Mouse (Mus musculus) hindbrain, embryonic 14.5 days (tissue): ENCODE data around the gene Crat. TPM values are rescaled to one million over a fixed set of nuclear protein-coding genes. Genes with fewer than 3 reads are reported as not detected.
A peak's percentile ranks its signal among the peaks of the same experiment; 100 is the strongest.

Experiments
- ATAC-seq: fragments of 200-750 bp; cut with Nextera tagmentation; 2 replicates; pipeline ENCODE4 v1.8.0; 2017; ENCODE audit warnings: moderate number of reproducible peaks, mild to moderate bottlenecking, moderate TSS enrichment, moderate library complexity; ENCODE audit not compliant: low FRiP score
- DNase-seq: peaks from one replicate; pipeline ENCODE4 v3.0.0-alpha.2; 2015; ENCODE audit warnings: low spot score
- H3K27ac ChIP-seq: fragments of 300-500 bp; sonication (generic); 2 replicates; pipeline ENCODE4 v1.5.1; 2014; ENCODE audit warnings: mild to moderate bottlenecking, moderate library complexity
- H3K27me3 ChIP-seq: fragments of 300-500 bp; sonication (generic); 2 replicates; pipeline ENCODE4 v1.6.1; 2014; ENCODE audit warnings: mild to moderate bottlenecking, low read length, mixed read lengths; ENCODE audit not compliant: control insufficient read depth, insufficient read depth
- H3K36me3 ChIP-seq: fragments of 300-500 bp; sonication (generic); replicated peaks from 2 replicates; pipeline ENCODE4 v1.6.1; 2014; ENCODE audit not compliant: control insufficient read depth, insufficient read depth
- H3K4me1 ChIP-seq: fragments of 300-500 bp; sonication (generic); replicated peaks from 2 replicates; pipeline ENCODE4 v1.6.1; 2014; ENCODE audit warnings: antibody characterized with exemption, low read length, mixed read lengths; ENCODE audit not compliant: control insufficient read depth, insufficient read depth
- H3K4me2 ChIP-seq: fragments of 300-500 bp; sonication (generic); replicated peaks from 2 replicates; pipeline ENCODE4 v1.6.1; 2014; ENCODE audit warnings: mild to moderate bottlenecking, moderate library complexity
- H3K4me3 ChIP-seq: fragments of 300-500 bp; sonication (generic); replicated peaks from 2 replicates; pipeline ENCODE4 v1.5.1; 2014; ENCODE audit warnings: mild to moderate bottlenecking, low read length
- H3K9ac ChIP-seq: fragments of 300-500 bp; sonication (generic); 2 replicates; pipeline ENCODE4 v1.6.1; 2014
- H3K9me3 ChIP-seq: fragments of 300-500 bp; sonication (generic); 2 replicates; pipeline ENCODE4 v1.6.1; 2016; ENCODE audit warnings: low read length; ENCODE audit not compliant: control insufficient read depth
- WGBS: fragments of 180-500 bp; shearing (Covaris S2); extraction: QIAGEN DNeasy Blood & Tissue Kit; methylation state at CpG from one replicate; pipeline ENCODE4 v1.1.7; 2014; 5-methylcytosine and 5-hydroxymethylcytosine counted together
- polyA plus RNA-seq: library from polyadenylated mRNA; unstranded; fragments of >200 nt; fragmentation: Nextera tagmentation; extraction: Ambion mirVana; gene quantifications from 2 replicates; pipeline ENCODE4 v1.2.1, GENCODE M21; 2014

Gene Crat
- polyA plus RNA-seq = 30.3 and 32.0 TPM in 2 replicates

DNA sequence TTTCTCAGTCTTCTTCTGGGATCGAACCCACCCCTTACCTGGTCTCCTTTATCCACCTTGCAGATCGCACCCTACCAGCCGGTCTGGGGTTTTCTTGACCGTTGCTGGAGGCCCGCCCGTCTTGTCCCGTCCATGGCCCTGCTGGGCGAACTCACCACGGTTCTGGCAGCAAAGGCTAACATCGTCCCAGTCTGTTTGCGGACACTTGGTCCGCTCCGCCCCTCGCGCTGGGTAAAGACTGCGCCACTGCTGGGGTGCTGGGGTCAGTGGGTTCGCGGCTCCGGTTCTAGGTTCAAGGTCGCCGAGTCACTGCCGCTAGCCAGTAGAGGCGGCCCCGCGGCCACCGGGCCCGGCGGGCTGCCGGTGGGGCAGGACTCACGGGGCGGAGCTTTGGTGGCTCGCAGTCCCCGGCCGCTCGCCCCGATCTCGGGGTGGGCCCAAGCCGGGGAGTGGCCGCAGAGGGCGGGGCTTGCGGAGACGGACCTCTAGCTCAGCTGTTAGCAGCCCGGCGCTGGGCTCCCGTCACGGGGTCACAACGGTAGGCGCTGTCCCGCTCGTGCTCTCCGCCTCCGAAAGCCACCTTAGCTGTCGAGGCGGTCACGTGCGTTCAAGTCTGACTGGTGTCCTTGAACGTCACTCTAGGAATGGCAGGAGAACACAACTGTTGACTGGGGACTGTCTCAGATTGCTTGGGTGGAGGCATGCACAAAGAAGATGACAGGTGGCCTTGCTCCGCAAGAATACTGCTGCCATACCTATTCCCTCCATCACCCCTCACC, at the start of gene Crat:
Crat (minus strand) TSS at position 657 of the 779 bp plus-strand sequence.
- under 1% methylated on average over 58 of the region's 58 CpGs for WGBS
- Histone ChIP-seq H3K27me3 (no peaks in the 10 kb centered on the region), H3K4me3 (peak within 1 kb of the TSS; percentile 86), H3K36me3 (peaks cover 10% of the 10 kb centered on the region), H3K4me2 (peak within 1 kb of the TSS; percentile 64), H3K9ac (peak within 1 kb of the TSS; percentile 89), H3K27ac (peak within 1 kb of the TSS; percentile 96), H3K9me3 (no peaks in the 10 kb centered on the region), H3K4me1 (peaks cover 38% of the 10 kb centered on the region)
- ATAC-seq = peak; percentile 86
- peak; percentile 75 for DNase-seq

DNA sequence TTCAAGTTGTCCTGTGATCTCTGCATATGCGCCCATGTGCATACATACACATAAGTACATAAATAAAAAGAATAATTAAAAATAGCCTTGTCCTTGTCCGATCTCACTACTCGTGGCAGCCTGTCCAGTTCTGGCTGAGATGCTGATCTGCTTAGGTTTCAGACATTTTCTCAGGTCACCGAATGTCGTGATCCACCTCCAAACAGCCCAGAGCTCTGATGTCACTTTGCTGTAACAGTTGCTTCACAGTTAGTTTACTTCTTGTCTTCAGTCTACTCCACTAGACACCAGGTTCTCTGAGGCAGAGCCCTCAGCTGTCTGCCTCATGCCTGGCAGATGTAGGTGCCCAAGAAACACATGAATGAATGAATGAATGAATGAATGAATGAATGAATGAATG, 48.8 kb upstream of the Crat start:
- Histone ChIP-seq H3K36me3 (no peaks in the 10 kb centered on the region), H3K4me2 (peak overlapping the region; percentile 43), H3K4me1 (peaks cover 13% of the 10 kb centered on the region), H3K4me3 (peak overlapping the region; percentile 1; the same call in 1 of the 2 replicates), H3K27ac (no peak overlapping the region), H3K27me3 (no peaks in the 10 kb centered on the region), H3K9me3 (no peaks in the 10 kb centered on the region), H3K9ac (no peak overlapping the region)
- ATAC-seq (no peak), DNase-seq (no peak)
- 68% methylated on average over 5 of the region's 5 CpGs for WGBS

DNA sequence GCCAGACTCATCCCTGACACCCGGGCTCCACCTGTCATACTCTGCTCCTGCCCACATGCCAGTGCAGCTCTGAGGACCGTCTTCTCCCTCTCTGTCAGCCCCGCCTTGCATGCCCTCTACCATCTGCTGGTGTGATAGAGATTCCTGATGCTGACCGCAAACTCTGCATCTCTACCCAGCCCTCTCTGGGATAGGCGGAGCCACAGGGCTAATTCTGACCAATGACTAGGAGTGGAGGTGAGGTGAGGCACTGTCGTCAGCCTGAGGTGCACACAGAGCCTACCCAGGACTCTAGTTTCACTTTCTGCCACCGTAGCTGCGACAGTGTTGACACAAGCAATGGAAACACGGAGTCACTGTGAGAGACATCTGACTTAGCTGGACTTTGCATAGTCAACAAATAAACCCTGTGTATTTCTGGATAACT, 48.3 kb upstream of the Crat start:
- H3K27me3 ChIP-seq = no peaks in the 10 kb centered on the region
- H3K4me2 ChIP-seq = peak overlapping the region; percentile 43
- DNase-seq (peak; percentile 48), ATAC-seq (peak; percentile 64)
- H3K4me1 ChIP-seq = peaks cover 9% of the 10 kb centered on the region
- peak overlapping the region; percentile 40 for H3K9ac ChIP-seq
- 1% methylated on average over 9 of the region's 9 CpGs for WGBS
- H3K9me3 ChIP-seq = no peaks in the 10 kb centered on the region
- H3K27ac ChIP-seq = no peak overlapping the region
- no peaks in the 10 kb centered on the region for H3K36me3 ChIP-seq
- peak overlapping the region; percentile 1 for H3K4me3 ChIP-seq

DNA sequence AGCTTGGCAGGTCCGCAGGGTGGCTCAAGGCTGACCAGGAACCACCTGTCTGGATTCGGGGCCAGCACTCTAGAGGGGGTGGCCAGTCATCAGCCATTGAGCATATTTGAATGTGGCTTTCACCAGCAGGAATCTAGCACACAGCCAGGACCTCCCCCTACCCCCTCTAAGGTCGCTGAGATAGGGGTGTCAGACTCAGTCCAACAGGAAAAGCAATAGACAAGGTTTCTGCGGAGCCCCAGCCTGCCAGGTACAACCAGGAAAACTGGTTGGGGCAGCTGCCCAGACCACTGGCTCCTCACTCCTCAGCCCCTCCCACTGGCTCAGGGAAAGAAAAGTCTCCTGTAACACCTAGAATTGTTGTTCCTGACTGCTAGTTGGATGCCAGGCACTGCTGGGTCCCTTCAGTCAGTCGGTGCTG, 47.7 kb upstream of the Crat start:
- DNase-seq (no peak), ATAC-seq (no peak)
- peak overlapping the region; percentile 40 for H3K9ac ChIP-seq
- H3K36me3 ChIP-seq = no peaks in the 10 kb centered on the region
- H3K27ac ChIP-seq = no peak overlapping the region
- peaks cover 5% of the 10 kb centered on the region for H3K4me1 ChIP-seq
- H3K4me2 ChIP-seq = peak overlapping the region; percentile 43
- H3K9me3 ChIP-seq = no peaks in the 10 kb centered on the region
- 32% methylated on average over 5 of the region's 5 CpGs for WGBS
- H3K27me3 ChIP-seq = no peaks in the 10 kb centered on the region
- H3K4me3 ChIP-seq = no peak overlapping the region

DNA sequence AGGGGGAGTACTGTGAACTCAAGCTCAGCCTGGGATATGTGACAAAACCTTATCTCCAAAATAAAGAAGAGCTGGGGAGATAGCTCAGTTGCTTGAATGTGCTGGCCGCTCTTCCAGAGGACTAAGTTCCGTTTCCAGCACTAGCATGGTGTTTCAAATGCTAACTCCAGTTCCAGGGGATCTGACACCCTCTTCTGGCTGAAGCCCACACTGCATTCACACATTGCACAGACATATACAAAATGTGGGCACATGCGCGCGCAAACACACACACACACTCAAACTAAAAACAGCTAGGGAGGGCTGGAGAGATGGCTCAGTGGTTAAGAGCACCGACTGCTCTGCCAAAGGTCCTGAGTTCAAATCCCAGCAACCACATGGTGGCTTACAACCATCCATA, 43.6 kb upstream of the Crat start:
- Histone ChIP-seq H3K4me1 (peaks cover 5% of the 10 kb centered on the region), H3K36me3 (no peaks in the 10 kb centered on the region), H3K9me3 (no peaks in the 10 kb centered on the region), H3K4me3 (no peak overlapping the region), H3K4me2 (no peak overlapping the region), H3K27ac (no peak overlapping the region), H3K27me3 (no peaks in the 10 kb centered on the region), H3K9ac (no peak overlapping the region)
- ATAC-seq (no peak), DNase-seq (no peak)
- WGBS = 83% methylated on average over 6 of the region's 6 CpGs

DNA sequence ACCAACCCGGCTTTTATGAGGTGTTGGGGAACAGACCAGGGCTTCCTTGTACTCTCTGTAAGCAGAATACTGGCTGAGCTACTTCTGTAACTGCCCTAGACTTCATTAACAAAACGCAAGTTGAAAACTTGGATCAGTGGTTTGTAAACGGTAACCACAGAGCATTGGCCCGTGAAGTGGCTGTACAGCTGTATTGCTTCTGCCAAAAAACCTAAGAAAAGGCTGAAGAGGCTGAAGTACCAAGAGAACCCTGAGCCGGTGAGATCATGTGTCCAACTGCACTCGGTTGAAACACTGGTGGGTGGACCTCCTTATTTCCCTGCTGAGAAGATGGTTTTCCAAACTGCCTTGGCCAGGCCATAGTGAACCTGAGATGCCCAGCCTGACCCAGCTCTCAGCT, 42.7 kb upstream of the Crat start:
- Histone ChIP-seq H3K9me3 (no peaks in the 10 kb centered on the region), H3K36me3 (no peaks in the 10 kb centered on the region), H3K4me2 (no peak overlapping the region), H3K27ac (no peak overlapping the region), H3K4me1 (no peaks in the 10 kb centered on the region; the same call in 1 of the 2 replicates), H3K4me3 (no peak overlapping the region), H3K9ac (no peak overlapping the region), H3K27me3 (no peaks in the 10 kb centered on the region)
- WGBS = 87% methylated on average over 6 of the region's 6 CpGs
- DNase-seq = no peak
- ATAC-seq = no peak

DNA sequence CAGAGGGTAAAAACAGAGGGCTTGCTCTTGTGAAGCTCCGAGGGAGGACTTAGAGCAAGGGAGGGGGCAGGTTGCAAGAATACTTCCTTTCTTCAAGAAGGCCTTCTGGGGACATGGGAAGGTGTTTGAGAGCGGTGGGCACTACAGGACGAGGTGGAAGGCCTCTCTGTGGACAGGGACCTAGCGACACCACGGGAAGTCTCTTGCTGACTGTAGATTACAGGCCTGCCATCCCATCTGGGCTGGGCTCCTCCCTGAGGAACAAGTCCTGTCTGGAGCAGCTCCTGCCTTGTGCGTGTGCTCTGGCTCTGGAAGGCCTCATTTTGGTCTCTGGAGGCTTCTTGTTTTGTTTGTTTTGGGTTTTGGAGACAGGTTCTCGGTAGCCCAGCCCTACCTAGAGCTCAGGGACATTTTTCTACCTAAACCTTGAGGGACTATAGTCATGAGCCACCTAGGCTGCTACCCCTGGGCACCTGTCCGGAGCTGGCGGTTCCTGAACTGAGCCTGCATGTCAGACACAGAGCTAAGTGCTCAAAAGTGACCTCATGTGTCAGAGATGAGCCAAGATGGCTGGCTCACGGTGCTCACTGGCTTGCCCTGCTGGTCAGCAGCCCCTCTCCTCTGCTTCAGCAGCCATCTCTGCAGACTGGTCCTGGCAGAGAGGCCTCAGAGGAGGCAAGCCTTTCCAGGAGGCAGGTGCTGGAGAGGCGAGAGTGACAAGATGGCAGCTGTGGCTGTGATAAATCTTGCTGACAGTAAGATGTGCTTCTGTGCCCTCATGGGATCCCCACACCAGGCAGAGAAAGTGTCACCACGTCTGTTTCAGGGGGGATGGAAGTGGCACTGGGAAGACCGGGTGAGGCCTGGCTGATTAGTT, 40.7 kb upstream of the Crat start:
- H3K4me1 ChIP-seq = no peaks in the 10 kb centered on the region
- H3K27ac ChIP-seq = peak overlapping the region; percentile 58; the same call in 1 of the 2 replicates
- H3K9ac ChIP-seq = no peak overlapping the region
- WGBS = 70% methylated on average over 13 of the region's 13 CpGs
- H3K36me3 ChIP-seq = no peaks in the 10 kb centered on the region
- H3K4me2 ChIP-seq = no peak overlapping the region
- no peak for DNase-seq
- no peak for ATAC-seq
- H3K9me3 ChIP-seq = no peaks in the 10 kb centered on the region
- no peaks in the 10 kb centered on the region for H3K27me3 ChIP-seq
- H3K4me3 ChIP-seq = no peak overlapping the region

DNA sequence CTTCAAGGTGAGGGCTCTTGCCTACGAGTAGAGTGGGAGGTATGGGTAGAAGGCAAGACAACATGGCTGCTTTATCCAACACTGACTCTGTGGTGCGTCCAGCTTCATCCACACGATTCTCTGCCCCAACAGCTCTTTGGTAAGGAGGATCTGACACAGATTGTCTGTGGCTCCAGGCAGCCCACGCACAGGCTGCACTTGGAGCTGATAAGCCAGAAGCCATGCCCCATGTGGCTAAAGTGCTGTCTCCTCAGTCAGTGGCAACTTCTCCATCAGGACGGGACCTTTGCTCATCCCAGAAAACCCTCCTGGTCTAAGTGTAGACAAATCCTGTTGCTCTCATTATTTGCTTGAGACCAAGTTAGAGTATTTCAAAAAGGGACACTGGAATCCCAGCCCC, 39.0 kb upstream of the Crat start:
- DNase-seq (no peak), ATAC-seq (no peak)
- no peaks in the 10 kb centered on the region for H3K9me3 ChIP-seq
- no peaks in the 10 kb centered on the region for H3K4me1 ChIP-seq
- no peak overlapping the region for H3K27ac ChIP-seq
- H3K9ac ChIP-seq = no peak overlapping the region
- WGBS = 75% methylated on average over 5 of the region's 5 CpGs
- no peaks in the 10 kb centered on the region for H3K27me3 ChIP-seq
- no peak overlapping the region for H3K4me2 ChIP-seq
- 0 out of 2 replicates have a peak, but pooled peaks cover under 1% of the 10 kb centered on the region for H3K36me3 ChIP-seq
- no peak overlapping the region for H3K4me3 ChIP-seq

DNA sequence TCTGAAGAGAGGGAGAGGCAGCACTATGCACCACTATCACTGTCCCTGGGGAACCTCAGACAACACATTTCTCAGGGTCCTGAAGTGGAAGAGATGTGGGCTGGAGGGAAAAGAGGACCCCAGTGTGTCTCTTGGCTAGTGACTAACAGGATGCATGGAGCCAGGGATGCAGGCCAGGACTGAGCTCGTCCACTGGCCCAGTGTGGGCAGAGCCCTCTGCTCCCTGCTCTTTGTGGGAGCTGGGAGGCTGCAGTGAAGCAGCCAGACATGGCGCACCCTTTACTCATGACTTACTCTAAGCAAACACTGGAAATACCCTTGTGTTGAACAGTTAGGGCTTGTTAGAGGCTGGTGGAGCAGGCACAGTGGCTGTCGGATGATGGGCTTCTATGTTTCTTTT, 38.0 kb upstream of the Crat start:
- Histone ChIP-seq H3K27ac (no peak overlapping the region), H3K9me3 (no peaks in the 10 kb centered on the region), H3K4me3 (no peak overlapping the region), H3K27me3 (no peaks in the 10 kb centered on the region), H3K9ac (no peak overlapping the region), H3K4me2 (no peak overlapping the region), H3K4me1 (no peaks in the 10 kb centered on the region), H3K36me3 (peaks cover 8% of the 10 kb centered on the region; the same call in 1 of the 2 replicates)
- DNase-seq (no peak), ATAC-seq (no peak)
- WGBS = 91% methylated on average over 3 of the region's 3 CpGs
